11 mouse cellular contexts compared by ENCODE assay signal in the genomic region with DNA sequence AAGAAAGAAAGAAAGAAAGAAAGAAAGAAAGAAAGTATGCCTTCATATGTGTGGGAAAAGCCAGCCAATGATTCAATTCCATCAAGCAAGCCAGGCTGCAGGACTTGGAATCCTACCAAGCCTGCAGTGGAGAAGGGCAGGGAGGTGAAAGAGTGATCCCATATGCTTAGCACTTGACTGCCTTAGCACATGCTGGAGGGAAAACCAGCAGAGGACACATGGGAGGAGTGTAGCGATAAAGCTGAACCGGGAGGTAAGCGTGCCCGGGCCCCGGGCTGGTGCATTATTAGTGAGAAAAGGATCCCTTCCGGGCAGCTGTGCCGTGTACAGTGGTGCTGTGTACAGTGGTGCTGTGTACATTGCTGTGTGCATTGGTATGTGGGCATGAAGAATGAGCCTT.
DNase-seq lines count a peak whose midpoint lies in the region; ATAC-seq and TF ChIP-seq lines count a peak whose summit lies in the region.
"Had no signal": no experiment of that assay in that cellular context is flagged by ENCODE, and none has a peak within 500 bp of the region (broad histone marks: within the 10 kb centered on the region; RNA-seq: fewer than 3 reads in every experiment).

No protein-coding gene starts in this region.

- 0 out of 2 replicates have a peak, but pooled peaks have one; percentile 23 for ATAC-seq in intestine, embryonic 16.5 days
- ATAC-seq in intestine, postnatal 0 days: no peak
- ATAC-seq in heart, postnatal 0 days (ENCODE audit: insufficient read depth, low read depth): peak; percentile 90
- ATAC-seq in megakaryocyte-erythroid progenitor cell, adult 5-6 weeks (replicated peaks; ENCODE audit: low FRiP score, low TSS enrichment, poor library complexity, severe bottlenecking): no peak
- ATAC-seq: inflammation-experienced regulatory T-cells, adult 6 months had no signal

- 83% methylated on average over 7 of the region's 7 CpGs for WGBS in intestine, embryonic 16.5 days
- 77% methylated on average over 7 of the region's 7 CpGs for WGBS in intestine, postnatal 0 days
- 27% methylated on average over 7 of the region's 7 CpGs for WGBS in cerebellum, adult 2 months
- WGBS in heart, postnatal 0 days: 32% methylated on average over 7 of the region's 7 CpGs

- no peak overlapping the region for H3K9ac ChIP-seq in intestine, embryonic 16.5 days (ENCODE audit: low read depth, low read length)
- H3K9ac ChIP-seq in intestine, postnatal 0 days (ENCODE audit: low read depth, low read length): no peak overlapping the region
- no peak overlapping the region for H3K9ac ChIP-seq in heart, postnatal 0 days (replicated peaks; ENCODE audit: low read depth, low read length)

- no peaks in the 10 kb centered on the region for H3K9me3 ChIP-seq in intestine, embryonic 16.5 days (ENCODE audit: control insufficient read depth, low read length)
- H3K9me3 ChIP-seq in intestine, postnatal 0 days (ENCODE audit: control insufficient read depth): no peaks in the 10 kb centered on the region
- H3K9me3 ChIP-seq in heart, postnatal 0 days (replicated peaks; ENCODE audit: control insufficient read depth, low read length): no peaks in the 10 kb centered on the region

- H3K27me3 ChIP-seq in intestine, embryonic 16.5 days (replicated peaks; ENCODE audit: control insufficient read depth, insufficient read depth, low read length): no peaks in the 10 kb centered on the region
- no peaks in the 10 kb centered on the region for H3K27me3 ChIP-seq in intestine, postnatal 0 days (replicated peaks; ENCODE audit: control insufficient read depth, insufficient read depth, low read length)
- H3K27me3 ChIP-seq in cerebellum, adult 2 months (ENCODE audit: control insufficient read depth, insufficient read depth, low read length): no peaks in the 10 kb centered on the region
- H3K27me3 ChIP-seq in heart, postnatal 0 days (ENCODE audit: control insufficient read depth, insufficient read depth, low read length): no peaks in the 10 kb centered on the region

- TF ChIP-seq CTCF in intestine, postnatal 0 days (IDR thresholded peaks at IDR 0.05; ENCODE audit: low read depth): no peak
- TF ChIP-seq CTCF in cerebellum, adult 2 months (IDR thresholded peaks at IDR 0.05; ENCODE audit: borderline replicate concordance, insufficient read depth, low read depth, low read length): no peak
- TF ChIP-seq CTCF in heart, postnatal 0 days (IDR thresholded peaks at IDR 0.05; ENCODE audit: low read depth): no peak

- peak; percentile 55 for DNase-seq in MN1 (ENCODE audit: low spot score)
- peak; percentile 54 to 77 for DNase-seq in cerebellum, adult 2 months
- DNase-seq in heart, postnatal 0 days (ENCODE audit: low spot score): peak; percentile 78
- DNase-seq in right cerebral cortex, postnatal 4 days: no peak
- DNase-seq: gastrocnemius, postnatal 25 days; thymus, postnatal 4 days had no signal

- no peaks in the 10 kb centered on the region for H3K36me3 ChIP-seq in intestine, embryonic 16.5 days (ENCODE audit: control insufficient read depth, insufficient read depth, low read length)
- H3K36me3 ChIP-seq in intestine, postnatal 0 days (ENCODE audit: control insufficient read depth, insufficient read depth): no peaks in the 10 kb centered on the region
- H3K36me3 ChIP-seq in heart, postnatal 0 days (replicated peaks; ENCODE audit: control insufficient read depth, insufficient read depth, low read length): no peaks in the 10 kb centered on the region

- H3K4me2 ChIP-seq in intestine, embryonic 16.5 days (ENCODE audit: low read depth, low read length): no peak overlapping the region
- H3K4me2 ChIP-seq in intestine, postnatal 0 days (replicated peaks; ENCODE audit: low read depth): no peak overlapping the region
- H3K4me2 ChIP-seq in heart, postnatal 0 days (ENCODE audit: low read depth, low read length): no peak overlapping the region

- no peak overlapping the region for H3K27ac ChIP-seq in intestine, embryonic 16.5 days (ENCODE audit: low read length)
- H3K27ac ChIP-seq in intestine, postnatal 0 days (ENCODE audit: low read depth, low read length): no peak overlapping the region
- peak overlapping the region; percentile 72; the same call in 1 of the 2 replicates for H3K27ac ChIP-seq in cerebellum, adult 2 months (ENCODE audit: insufficient read depth, low read length)
- 0 out of 2 replicates have a peak overlapping the region, but pooled peaks have one; percentile 36 for H3K27ac ChIP-seq in heart, postnatal 0 days (ENCODE audit: low read depth)
- H3K27ac ChIP-seq: macrophage had no signal

- 0 out of 2 replicates have a peak, but pooled peaks have one; percentile 25 for TF ChIP-seq EP300 in heart, postnatal 0 days (IDR thresholded peaks at IDR 0.05; ENCODE audit: low read depth)

- no peak for TF ChIP-seq POLR2A in cerebellum, adult 2 months (IDR thresholded peaks at IDR 0.05; ENCODE audit: borderline replicate concordance, insufficient read depth, low read length)

- peaks cover 13% of the 10 kb centered on the region; the same call in 1 of the 2 replicates for H3K4me1 ChIP-seq in intestine, embryonic 16.5 days (ENCODE audit: control insufficient read depth, insufficient read depth, low read length)
- H3K4me1 ChIP-seq in intestine, postnatal 0 days (replicated peaks; ENCODE audit: control insufficient read depth, insufficient read depth, low read length): 0 out of 2 replicates have a peak, but pooled peaks cover 2% of the 10 kb centered on the region
- H3K4me1 ChIP-seq in cerebellum, adult 2 months (ENCODE audit: control insufficient read depth, insufficient read depth, low read length): peaks cover 19% of the 10 kb centered on the region
- H3K4me1 ChIP-seq in heart, postnatal 0 days (ENCODE audit: control insufficient read depth, insufficient read depth): peaks cover 24% of the 10 kb centered on the region

- no peak overlapping the region for H3K4me3 ChIP-seq in intestine, embryonic 16.5 days (ENCODE audit: low read length)
- H3K4me3 ChIP-seq in intestine, postnatal 0 days (ENCODE audit: low read depth, low read length): no peak overlapping the region
- H3K4me3 ChIP-seq in cerebellum, adult 2 months (replicated peaks; ENCODE audit: insufficient read depth, low read depth, low read length): no peak overlapping the region
- no peak overlapping the region for H3K4me3 ChIP-seq in heart, postnatal 0 days (ENCODE audit: low read depth, low read length)

Comparison
In these comparisons a context has a peak if more than half of its experiments do, and no peak if none do; other contexts are left out.
1. ATAC-seq: peak in intestine, embryonic 16.5 days (single experiment) and heart, postnatal 0 days (single experiment); none in intestine, postnatal 0 days (single experiment) and megakaryocyte-erythroid progenitor cell, adult 5-6 weeks (single experiment).
2. H3K27ac ChIP-seq: peak in cerebellum, adult 2 months (single experiment) and heart, postnatal 0 days (single experiment); none in intestine, embryonic 16.5 days (single experiment) and intestine, postnatal 0 days (single experiment).